Mouse (Mus musculus) lung, postnatal 36 days (tissue): ENCODE data around the gene Mrpl12.
A peak's percentile ranks its signal among the peaks of the same experiment; 100 is the strongest.

Experiments used
- DNase-seq: peaks from one replicate; pipeline ENCODE4 v3.0.0; 2022; ENCODE audit warnings: mixed read lengths

Mrpl12 gene

GRCm38 (mm10) chr11:120483448-120483934 is 922 bp upstream of the Mrpl12 start:
- DNase-seq: no peak

GRCm38 (mm10) chr11:120485251-120485650 is 838 bp downstream of the Mrpl12 start:
- no peak for DNase-seq

DNA sequence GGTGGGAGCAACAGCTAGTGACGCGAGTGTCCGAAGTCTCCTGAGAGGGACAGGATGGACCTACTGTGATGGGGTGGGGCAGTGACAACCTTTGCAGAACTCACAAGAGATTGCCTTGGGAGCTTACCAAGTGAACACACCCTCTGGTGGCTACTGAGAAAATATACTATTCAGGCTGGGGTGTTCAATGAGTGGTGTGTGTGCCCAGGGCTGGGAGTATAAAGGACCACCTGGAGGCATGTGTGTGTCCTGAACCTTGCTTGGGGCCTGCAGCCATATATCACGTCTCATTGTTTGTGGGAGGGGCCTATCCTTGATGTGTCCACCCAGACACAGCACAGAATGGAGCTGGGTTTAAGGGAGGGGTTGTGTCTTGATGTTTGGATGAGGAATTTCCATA is 4.1 kb downstream of the Mrpl12 start:
- no peak for DNase-seq

- peak; percentile 85 for DNase-seq
Measured at GRCm38 (mm10) chr11:120489054-120489761, 4.8 kb downstream of the Mrpl12 start.

GRCm38 (mm10) chr11:120490291-120491046 is 6.1 kb downstream of the Mrpl12 start:
- peak; percentile 61 for DNase-seq

- DNase-seq: peak; percentile 96
Measured at GRCm38 (mm10) chr11:120491317-120492023, 7.1 kb downstream of the Mrpl12 start, which contains the start of gene Slc25a10. Slc25a10 (plus strand) TSS chr11:120491840.

DNA sequence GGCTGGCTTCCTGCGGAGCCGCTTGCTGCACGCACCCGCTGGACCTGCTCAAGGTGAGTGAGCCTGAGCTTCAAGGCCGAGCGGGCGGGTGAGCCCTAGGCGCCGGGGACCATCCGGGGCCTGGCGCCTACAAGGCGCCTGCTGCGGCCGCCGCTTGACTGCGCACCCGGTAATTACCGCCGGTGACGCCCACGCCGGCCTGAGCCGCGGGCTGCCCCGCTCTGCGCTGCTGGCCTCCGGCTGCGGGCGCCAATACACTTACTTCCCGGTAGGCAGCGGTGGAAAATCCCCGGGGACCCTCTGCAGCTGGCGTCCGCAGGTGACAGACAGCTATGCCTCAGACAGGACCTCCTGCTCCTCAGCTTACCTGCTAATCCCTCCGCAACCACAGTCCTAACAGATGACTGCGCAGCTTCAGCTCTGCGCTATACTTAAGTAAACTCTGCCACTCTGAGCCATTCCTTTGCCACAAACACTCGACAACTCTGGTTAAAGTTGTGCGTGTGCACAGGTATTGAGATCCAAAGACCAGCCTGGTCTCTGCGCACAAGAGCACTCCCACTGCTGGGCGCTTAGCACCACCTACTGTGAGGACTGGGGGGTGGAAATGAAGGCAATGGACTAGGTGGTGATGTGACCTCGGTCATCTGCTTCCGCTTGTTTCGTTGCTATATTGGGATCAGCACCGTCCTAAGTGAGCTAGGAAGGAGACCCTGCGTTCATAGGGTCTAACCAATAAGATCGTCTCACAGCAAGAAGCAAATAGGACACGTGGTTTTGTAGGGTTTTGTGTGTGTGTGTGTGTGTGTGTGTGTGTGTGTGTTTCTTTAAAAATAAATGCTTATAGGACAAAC is 7.8 kb downstream of the Mrpl12 start:
- DNase-seq: peak; percentile 58

DNA sequence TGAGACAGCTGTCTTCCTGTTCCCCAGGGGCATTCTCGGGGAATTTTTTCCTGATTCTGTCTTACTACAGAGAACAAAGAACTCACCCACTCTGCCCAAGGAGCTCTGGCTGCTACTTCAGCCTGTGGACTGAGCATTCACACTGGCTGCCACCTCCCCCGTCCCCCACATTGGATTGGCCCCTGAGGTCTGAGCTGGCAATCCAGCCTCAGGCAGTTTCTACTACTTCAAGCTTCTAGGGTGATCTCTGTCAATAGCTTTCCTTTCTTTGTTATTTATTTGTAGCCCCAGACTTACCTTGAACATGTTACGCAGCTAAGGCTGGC is 8.4 kb downstream of the Mrpl12 start:
- DNase-seq: no peak

DNA sequence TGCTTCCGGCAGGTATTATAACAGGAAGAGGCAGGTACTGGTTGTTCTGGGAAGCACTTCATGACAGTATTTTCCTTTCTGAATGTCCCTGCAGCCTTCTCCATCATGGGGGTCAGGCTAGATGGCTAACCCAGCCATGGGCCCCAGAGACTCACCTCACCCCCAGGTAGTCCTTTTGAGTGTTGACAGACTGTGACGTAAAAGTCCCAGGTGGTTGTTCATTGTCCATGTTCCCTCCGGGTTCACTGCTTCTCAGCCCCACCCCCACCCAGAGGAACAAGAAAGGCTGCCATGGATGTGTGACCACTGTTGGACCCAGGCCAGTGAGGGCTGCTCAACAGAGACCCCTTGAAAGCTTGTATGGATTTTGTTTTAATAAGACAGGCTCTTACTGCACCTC is 8.9 kb downstream of the Mrpl12 start:
- no peak for DNase-seq

GRCm38 (mm10) chr11:120493911-120494310 is 9.5 kb downstream of the Mrpl12 start:
- no peak for DNase-seq

DNA sequence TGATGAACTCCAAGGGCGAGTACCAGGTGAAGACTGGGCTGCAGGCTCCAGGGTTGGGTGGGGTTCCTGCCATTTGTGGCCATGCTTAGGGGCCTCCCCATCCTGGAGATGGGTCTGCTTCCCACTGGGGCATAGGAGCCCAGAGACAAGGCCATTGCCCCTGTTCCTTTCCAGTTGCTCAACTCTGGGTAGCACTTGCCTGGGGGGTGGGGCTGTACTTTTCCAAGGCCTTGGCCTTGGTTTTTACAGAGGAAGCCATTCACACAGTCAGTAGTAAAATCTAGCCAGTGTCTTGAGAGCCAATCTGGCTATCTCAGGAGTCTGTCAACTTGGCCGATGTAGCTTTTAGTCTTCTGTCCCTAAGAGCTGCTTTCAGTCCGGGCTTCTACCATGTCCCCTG is 13.0 kb downstream of the Mrpl12 start:
- no peak for DNase-seq

DNA sequence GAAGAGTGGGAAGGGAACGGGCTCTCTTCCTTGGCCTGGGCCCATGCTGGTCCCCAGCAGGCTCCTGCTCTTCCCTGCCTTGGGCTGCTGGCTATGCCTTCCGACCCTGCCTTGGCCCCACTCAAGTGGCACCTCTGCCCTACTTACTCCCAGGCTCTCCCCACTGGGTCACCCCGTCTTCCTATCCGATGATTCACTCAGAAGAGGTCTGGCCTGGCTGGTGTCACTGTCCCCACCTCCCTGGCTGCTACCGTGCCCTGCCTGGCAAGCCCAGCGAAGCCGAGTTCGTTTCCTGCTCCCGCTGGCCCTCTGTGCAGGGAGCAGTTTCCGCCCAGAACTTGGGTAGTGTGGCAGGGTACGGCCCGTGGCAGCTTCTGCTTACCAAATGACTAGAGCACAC is 13.8 kb downstream of the Mrpl12 start:
- DNase-seq: no peak

GRCm38 (mm10) chr11:120498891-120499290 is 14.5 kb downstream of the Mrpl12 start:
- DNase-seq: no peak

DNA sequence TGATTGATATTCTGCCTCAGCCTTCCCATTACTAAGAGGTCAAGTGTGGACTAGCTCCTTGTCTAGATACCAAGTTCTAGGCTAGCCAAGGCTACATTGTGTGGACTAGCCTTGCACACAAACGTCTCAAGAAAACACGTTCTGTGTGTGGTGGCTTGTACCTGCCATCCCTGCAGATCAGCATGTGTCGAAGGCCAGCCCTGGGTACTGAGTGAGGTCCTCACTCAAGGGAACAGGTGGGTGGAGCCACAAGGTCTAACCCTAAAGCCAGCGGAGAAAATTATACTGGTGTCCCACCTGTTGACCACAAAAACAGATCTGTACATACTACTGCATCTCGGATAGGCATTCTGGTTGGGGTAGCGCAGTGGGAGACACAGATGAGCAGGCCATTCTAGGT is 15.5 kb downstream of the Mrpl12 start:
- no peak for DNase-seq

- DNase-seq: peak; percentile 85
Measured at GRCm38 (mm10) chr11:120500357-120500756, 15.9 kb downstream of the Mrpl12 start.

GRCm38 (mm10) chr11:120501018-120501417 is 16.6 kb downstream of the Mrpl12 start:
- no peak for DNase-seq

DNA sequence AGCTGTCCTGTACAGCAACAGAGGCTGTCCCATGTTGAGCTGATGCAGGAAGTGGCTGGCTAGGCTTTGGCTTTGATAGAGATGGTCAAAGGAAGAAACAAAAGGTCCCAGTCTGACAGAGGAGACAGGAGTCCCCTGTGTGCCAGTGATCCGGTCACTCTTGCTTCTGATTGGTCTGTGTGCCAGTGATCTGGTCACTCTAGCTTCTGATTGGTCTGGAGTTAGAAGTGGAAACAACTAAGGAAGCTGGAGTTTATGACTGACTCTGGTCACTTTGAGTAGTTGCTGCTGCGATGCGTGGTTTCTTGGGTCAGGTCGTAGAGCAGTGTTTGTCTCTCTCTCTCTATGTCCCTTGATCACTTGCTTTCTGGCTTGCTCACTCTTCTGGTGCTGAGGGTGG is 17.3 kb downstream of the Mrpl12 start:
- no peak for DNase-seq

- DNase-seq: no peak
Measured at GRCm38 (mm10) chr11:120505661-120506060, 21.2 kb downstream of the Mrpl12 start.

GRCm38 (mm10) chr11:120506899-120507298 is 22.5 kb downstream of the Mrpl12 start:
- peak; percentile 79 for DNase-seq

GRCm38 (mm10) chr11:120507611-120508289 is 23.3 kb downstream of the Mrpl12 start:
- DNase-seq: peak; percentile 86

- DNase-seq: no peak
Measured at GRCm38 (mm10) chr11:120508290-120508870, 24.0 kb downstream of the Mrpl12 start.

DNA sequence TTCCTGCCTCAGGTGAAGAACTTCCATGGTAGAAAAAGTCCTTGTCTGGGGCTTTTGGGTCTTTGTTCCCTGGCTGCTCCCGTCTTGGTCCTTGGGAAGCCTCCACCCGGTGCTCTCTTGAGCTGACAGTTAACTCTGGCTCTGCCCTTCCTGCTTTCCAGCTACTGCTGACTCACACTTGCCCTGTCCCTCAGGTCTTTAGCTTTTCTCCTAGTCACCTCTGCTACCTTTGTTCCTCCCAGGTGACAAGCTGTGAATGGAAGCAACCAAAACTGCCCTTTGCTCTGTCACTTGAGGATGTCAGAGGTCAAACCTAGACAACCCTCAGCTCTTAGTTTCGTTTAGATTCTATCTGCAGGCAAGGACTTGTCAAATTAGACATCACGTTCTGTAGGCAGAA is 25.5 kb downstream of the Mrpl12 start:
- DNase-seq: no peak
